Mouse (Mus musculus) bone marrow, adult 2 months (tissue): ENCODE measurements around the gene Dnajc25.

ENCODE experiments used
- CTCF ChIP-seq: fragments of 200-500 bp; IDR thresholded peaks from 2 replicates; pipeline ENCODE4 v1.5.1; 2011; ENCODE audit warnings: low read length, control low read depth; ENCODE audit not compliant: control insufficient read depth, insufficient read depth
- POLR2A ChIP-seq: fragments of 200-500 bp; IDR thresholded peaks from 2 replicates; pipeline ENCODE4 v1.6.1; 2011; ENCODE audit warnings: low read depth, mild to moderate bottlenecking, control low read depth, low read length, borderline replicate concordance; ENCODE audit not compliant: control insufficient read depth

- TF ChIP-seq POLR2A (no peak), CTCF (no peak)
These were observed 13.4 kb upstream of the Dnajc25 start for GRCm38 (mm10) chr4:58981421-58981820.
